Mouse (Mus musculus) fat pad, adult 2 months (tissue): Measurements from ENCODE around the gene Sirt3.
A peak's percentile ranks its signal among the peaks of the same experiment; 100 is the strongest.

ENCODE experiments used
- DNase-seq: peaks from one replicate; pipeline ENCODE4 v3.0.0-alpha.2; 2011; ENCODE audit warnings: low read depth, low spot score; ENCODE audit errors: extremely low read depth

The Sirt3 gene

GRCm38 (mm10) chr7:140881696-140882468 is at the start of gene Sirt3, which contains the start of gene Psmd13:
Gene Sirt3 (minus strand): TSS chr7:140882309.
Gene Psmd13 (plus strand): TSS chr7:140881968.
- DNase-seq = no peak

DNA sequence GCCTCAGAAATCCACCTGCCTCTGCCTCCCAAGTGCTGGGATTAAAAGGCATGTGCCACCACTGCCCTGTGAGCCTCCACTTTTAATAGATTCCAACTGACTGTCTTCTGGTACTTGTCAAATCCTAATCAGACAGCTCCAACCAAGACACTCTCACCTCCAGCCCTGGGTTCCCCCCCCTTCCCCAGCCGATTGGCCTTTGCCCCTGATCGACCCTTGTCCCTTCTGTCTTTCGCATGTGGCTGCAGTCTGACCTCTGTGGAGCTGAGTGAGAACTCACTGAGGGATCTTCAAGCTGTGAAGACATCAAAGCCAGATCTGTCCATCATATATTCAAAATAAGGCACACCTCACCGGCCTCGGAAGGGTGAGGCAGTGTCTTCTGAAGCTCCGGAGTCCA is 45.1 kb upstream of the Sirt3 start:
- no peak for DNase-seq

- DNase-seq = no peak
Observed at GRCm38 (mm10) chr7:140923070-140923775, 41.1 kb upstream of the Sirt3 start.

DNA sequence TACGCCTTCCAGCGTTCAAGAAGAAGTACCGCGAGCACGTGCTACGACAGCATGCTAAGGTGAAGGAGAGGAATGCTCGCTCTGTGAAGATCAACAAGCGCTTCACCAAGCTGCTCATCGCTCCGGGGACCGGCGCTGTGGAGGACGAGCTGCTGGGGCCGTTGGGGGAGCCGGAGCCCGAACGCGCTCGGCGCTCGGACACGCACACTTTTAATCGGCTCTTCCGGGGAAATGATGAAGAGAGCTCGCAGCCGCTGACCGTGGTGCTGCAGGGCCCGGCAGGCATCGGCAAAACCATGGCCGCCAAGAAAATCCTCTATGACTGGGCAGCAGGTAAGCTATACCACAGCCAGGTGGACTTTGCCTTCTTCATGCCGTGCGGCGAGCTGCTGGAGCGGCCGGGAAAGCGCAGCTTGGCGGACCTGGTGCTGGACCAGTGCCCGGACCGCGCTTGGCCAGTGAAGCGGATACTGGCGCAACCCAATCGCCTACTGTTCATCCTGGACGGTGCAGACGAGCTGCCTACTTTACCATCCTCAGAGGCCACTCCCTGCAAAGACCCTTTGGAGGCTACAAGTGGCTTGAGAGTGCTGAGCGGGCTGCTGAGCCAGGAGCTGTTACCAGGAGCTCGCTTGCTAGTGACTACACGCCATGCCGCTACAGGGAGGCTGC is 40.4 kb upstream of the Sirt3 start:
- DNase-seq = no peak

- DNase-seq = no peak
Observed at GRCm38 (mm10) chr7:140921225-140921975, 39.3 kb upstream of the Sirt3 start.

DNA sequence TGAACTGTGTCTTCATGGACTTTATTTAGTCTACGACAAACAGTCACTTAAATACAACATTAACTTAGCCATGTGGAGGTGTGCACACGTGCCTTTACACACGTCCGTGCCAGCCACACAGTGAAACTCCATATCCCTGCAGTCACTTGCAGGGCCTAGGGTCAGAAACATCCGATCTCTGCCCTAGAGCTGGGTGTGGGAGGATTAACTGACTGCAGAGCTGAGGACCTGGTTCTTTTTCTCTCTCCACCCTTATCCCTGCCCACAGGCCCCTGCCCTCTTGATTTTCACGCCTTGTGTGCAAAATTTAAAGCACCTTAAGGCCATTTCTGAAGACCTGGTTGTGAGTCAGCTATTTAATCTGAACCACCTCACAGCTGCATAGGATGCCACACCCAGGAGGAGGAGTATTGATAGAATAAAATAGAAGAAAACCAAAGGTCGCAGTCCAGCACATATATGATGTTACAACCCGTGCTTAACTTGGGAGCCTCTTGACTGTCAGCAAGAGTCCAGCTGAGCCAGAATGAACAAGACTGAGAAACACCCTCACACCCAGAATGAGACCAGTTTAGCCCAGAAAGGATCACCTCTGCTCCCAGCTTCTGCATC is 38.4 kb upstream of the Sirt3 start, which contains the start of gene Nlrp6:
Gene Nlrp6, plus strand, starts transcription at position 485 of the 612 bp plus-strand sequence.
- DNase-seq = no peak

GRCm38 (mm10) chr7:140919911-140920310 is 37.8 kb upstream of the Sirt3 start:
- no peak for DNase-seq

DNA sequence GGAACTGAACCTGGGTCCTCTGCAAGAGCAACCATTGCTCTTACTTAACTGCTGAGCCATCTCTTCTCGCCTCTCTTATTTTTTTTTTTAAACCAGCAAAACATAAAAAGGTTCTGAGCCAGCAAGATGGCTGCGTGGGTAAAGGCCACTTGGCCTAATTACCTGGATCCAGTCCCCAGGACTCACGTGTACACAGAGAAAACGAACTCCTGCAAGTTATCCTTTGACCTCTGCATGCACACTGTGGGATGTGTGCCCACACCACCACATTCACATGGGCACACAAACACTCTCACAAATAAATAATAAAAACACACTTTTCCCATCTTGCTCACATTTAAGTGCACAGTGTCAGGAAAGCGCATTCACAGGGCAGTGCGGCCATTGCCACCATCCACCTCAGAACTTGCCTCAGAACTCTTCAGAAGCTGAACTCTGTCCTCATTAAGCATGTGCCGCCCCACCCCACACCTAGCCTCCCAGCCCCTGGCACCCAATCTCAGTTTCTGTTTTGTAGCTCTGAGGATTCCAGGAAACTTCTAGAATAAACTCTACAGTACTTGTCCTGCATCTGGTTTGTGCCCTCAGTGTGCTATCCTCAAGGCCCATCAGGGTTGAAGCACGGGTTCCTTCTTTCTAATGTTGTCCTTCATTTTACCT is 32.1 kb upstream of the Sirt3 start:
- no peak for DNase-seq

- DNase-seq = no peak
Observed at GRCm38 (mm10) chr7:140912846-140913482, 30.9 kb upstream of the Sirt3 start.

GRCm38 (mm10) chr7:140912293-140912692 is 30.2 kb upstream of the Sirt3 start:
- DNase-seq = no peak

GRCm38 (mm10) chr7:140908634-140909107 is 26.6 kb upstream of the Sirt3 start:
- no peak for DNase-seq

- no peak for DNase-seq
Observed at GRCm38 (mm10) chr7:140908181-140908580, 26.1 kb upstream of the Sirt3 start.

DNA sequence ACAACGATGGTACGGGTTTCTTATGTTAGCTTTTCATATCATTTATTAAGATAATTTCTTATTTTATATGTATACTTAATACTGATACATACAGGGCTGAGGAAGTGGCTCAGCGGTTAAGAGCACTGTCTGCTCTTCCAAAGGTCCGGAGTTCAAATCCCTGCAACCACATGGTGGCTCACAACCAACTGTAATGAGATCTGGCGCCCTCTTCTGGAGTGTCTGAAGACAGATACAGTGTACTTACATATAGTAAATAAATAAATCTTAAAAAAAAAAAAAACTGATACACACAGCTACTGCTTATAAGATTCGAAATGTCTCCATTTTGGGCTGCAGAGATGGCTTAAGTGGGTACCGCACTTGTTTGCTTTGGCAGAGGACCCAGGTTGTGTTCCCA is 25.6 kb upstream of the Sirt3 start:
- DNase-seq = no peak

- no peak for DNase-seq
Observed at GRCm38 (mm10) chr7:140907131-140907530, 25.0 kb upstream of the Sirt3 start.

DNA sequence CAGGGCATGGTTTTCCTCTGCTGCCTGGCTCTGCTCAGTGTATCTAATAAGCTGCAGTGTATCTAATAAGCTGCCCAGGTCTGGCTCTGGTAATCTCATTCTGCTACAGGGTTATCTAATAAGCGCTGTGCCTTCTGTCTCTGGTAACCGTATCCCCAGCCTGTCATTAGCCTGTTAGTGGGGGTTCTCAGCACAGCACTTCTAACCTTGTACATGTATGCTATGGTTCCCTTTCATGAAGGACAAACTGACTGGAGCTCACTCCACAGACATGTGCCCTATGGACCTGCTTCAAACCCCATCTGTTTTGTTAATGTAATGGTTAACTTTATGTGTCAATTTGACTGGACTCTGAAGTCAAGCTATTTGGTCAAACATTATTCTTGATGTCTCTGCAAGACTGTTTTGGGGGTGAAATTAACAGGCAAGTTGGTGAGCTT is 23.6 kb upstream of the Sirt3 start:
- no peak for DNase-seq

GRCm38 (mm10) chr7:140903212-140903611 is 21.1 kb upstream of the Sirt3 start:
- DNase-seq = no peak

DNA sequence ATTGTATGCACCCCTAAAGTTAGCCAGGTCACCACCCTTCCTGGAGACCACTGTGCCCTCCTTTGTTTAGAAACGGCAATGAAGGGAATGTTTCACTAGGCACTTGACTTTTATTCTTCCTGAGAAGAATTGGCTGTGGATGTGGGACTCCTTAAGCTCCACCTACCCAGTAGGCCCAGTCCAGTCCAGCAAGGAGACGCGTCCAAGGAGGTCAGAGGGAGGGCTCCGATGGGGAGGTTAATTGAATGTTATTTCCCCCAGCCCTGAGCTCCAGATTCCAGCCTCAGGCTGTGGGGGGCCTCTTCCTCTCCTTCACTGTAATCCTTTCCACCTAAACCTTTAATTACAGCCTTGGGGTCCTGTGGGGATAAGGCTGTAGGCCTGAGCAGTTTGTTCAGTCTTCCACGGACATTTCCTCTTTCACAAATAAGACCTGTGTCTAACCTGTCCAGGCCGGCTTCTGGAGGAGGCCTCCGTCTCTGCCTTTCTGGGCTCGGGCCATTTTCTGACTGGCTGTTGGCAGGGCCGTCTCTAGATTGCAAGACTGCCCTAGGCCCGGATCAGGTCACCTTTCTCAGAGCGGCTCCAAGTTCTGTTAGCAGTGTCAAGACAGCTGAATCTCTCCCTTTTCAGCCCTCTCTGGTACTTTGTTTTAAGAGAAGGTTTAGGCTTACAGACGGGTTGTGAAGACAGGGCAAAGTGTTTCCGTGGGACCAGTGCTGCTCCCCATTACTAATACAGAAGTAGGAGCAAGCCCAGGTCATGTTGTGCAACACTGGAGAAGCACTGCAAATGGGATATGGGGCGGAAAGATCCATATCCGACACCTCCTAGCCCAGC is 20.1 kb upstream of the Sirt3 start:
- peak; percentile 87 for DNase-seq

- no peak for DNase-seq
Observed at GRCm38 (mm10) chr7:140900220-140900619, 18.1 kb upstream of the Sirt3 start, which contains the start of gene Cox8b. Gene Cox8b (minus strand): TSS chr7:140900446.
